Mouse (Mus musculus) forebrain, embryonic 15.5 days (tissue): ENCODE measurements around the gene Dqx1. TPM values are rescaled to one million over a fixed set of nuclear protein-coding genes. Genes with fewer than 3 reads are reported as not detected.

Source experiments
- ATAC-seq: fragments of 200-750 bp; cut with Nextera tagmentation; replicated peaks from 2 replicates; pipeline ENCODE4 v1.8.0; 2017; ENCODE audit warnings: mild to moderate bottlenecking, moderate TSS enrichment, moderate library complexity
- H3K27ac ChIP-seq: fragments of 300-500 bp; sonication (generic); replicated peaks from 2 replicates; pipeline ENCODE4 v1.5.1; 2015; ENCODE audit warnings: mild to moderate bottlenecking, inconsistent platforms
- H3K27me3 ChIP-seq: fragments of 300-500 bp; sonication (generic); 2 replicates; pipeline ENCODE4 v1.6.1; 2015; ENCODE audit warnings: inconsistent platforms
- H3K36me3 ChIP-seq: fragments of 300-500 bp; sonication (generic); 2 replicates; pipeline ENCODE4 v1.6.1; 2015; ENCODE audit warnings: mild to moderate bottlenecking, inconsistent platforms
- H3K4me1 ChIP-seq: fragments of 300-500 bp; sonication (generic); 2 replicates; pipeline ENCODE4 v1.6.1; 2015; ENCODE audit warnings: inconsistent platforms
- H3K4me2 ChIP-seq: fragments of 300-500 bp; sonication (generic); replicated peaks from 2 replicates; pipeline ENCODE4 v1.6.1; 2015; ENCODE audit warnings: mild to moderate bottlenecking, inconsistent platforms
- H3K4me3 ChIP-seq: fragments of 300-500 bp; sonication (generic); 2 replicates; pipeline ENCODE4 v1.5.1; 2015; ENCODE audit warnings: mild to moderate bottlenecking, inconsistent platforms
- H3K9ac ChIP-seq: fragments of 300-500 bp; sonication (generic); replicated peaks from 2 replicates; pipeline ENCODE4 v1.6.1; 2015; ENCODE audit warnings: mild to moderate bottlenecking, inconsistent platforms
- H3K9me3 ChIP-seq: fragments of 300-500 bp; sonication (generic); 2 replicates; pipeline ENCODE4 v1.6.1; 2016; ENCODE audit warnings: inconsistent platforms
- WGBS: fragments of 180-500 bp; shearing (Covaris S2); methylation state at CpG from one replicate; pipeline ENCODE4 v1.1.7; 2015; ENCODE audit warnings: mixed read lengths; 5-methylcytosine and 5-hydroxymethylcytosine counted together
- polyA plus RNA-seq: library from polyadenylated mRNA; unstranded; fragments of >200 nt; fragmentation: Nextera tagmentation; extraction: Ambion mirVana; gene quantifications from 2 replicates; pipeline ENCODE4 v1.2.1, GENCODE M21; 2015

Dqx1 gene
- polyA plus RNA-seq, 1 experiment from 2014 or later: 0.34 TPM

DNA sequence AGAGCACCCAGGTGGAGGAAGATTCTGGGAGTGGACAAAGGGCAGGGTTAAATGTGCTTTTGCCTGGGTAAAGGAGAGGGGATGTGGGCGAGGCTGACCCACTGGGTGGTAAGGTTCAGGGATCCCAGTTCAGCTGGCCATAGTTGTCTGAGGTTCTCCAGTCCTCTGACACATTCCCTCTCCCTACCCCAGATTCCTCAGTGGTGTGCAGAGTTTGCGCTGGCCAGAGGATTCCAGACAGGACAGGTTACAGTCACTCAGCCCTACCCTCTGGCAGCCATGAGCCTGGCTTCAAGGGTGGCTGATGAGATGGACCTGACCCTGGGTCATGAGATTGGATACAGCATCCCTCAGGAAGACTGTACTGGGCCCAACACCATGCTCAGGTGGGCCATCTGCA is 1.1 kb downstream of the Dqx1 start:
- no peak for ATAC-seq
- Histone ChIP-seq H3K36me3 (peaks cover 14% of the 10 kb centered on the region), H3K27ac (no peak overlapping the region), H3K4me1 (peaks cover 15% of the 10 kb centered on the region), H3K27me3 (peaks cover 33% of the 10 kb centered on the region), H3K9ac (no peak overlapping the region), H3K9me3 (no peaks in the 10 kb centered on the region), H3K4me3 (no peak overlapping the region), H3K4me2 (no peak overlapping the region)
- 84% methylated on average over 2 of the region's 2 CpGs for WGBS

GRCm38 (mm10) chr6:83065995-83066394 is 8.4 kb downstream of the Dqx1 start:
- Histone ChIP-seq H3K27me3 (peaks cover 97% of the 10 kb centered on the region), H3K9me3 (no peaks in the 10 kb centered on the region), H3K4me3 (no peak overlapping the region), H3K4me1 (peaks cover 16% of the 10 kb centered on the region), H3K4me2 (no peak overlapping the region), H3K9ac (no peak overlapping the region), H3K36me3 (no peaks in the 10 kb centered on the region), H3K27ac (no peak overlapping the region)
- no peak for ATAC-seq
- 30% methylated on average over 8 of the region's 8 CpGs for WGBS

- H3K4me2 ChIP-seq: no peak overlapping the region
- no peak overlapping the region for H3K4me3 ChIP-seq
- H3K27me3 ChIP-seq: peaks cover 97% of the 10 kb centered on the region
- WGBS: 31% methylated on average over 6 of the region's 6 CpGs
- H3K9ac ChIP-seq: no peak overlapping the region
- ATAC-seq: no peak
- H3K4me1 ChIP-seq: peaks cover 20% of the 10 kb centered on the region
- H3K9me3 ChIP-seq: no peaks in the 10 kb centered on the region
- no peaks in the 10 kb centered on the region for H3K36me3 ChIP-seq
- no peak overlapping the region for H3K27ac ChIP-seq
Measured at GRCm38 (mm10) chr6:83066441-83066840, 8.8 kb downstream of the Dqx1 start.

DNA sequence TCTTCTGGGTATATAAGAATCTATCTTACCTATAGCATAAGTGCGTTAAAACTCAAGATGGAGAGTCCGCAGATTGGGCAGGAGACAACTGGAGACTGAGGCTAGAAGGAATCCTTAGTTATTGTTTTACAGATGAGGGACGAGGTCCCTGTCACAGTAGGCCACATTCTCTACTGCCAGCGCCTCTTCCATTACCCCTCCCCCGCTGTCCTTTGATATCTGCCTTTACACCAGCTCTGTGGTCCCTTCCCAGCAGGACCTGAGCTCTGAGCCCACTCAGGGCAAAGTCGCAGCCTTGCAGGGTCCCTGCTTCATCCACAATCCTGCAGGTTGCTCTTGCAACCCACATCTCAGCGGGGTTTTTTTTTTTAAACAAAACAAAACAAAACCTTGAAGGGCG is 10.6 kb downstream of the Dqx1 start:
- peaks cover 21% of the 10 kb centered on the region for H3K4me1 ChIP-seq
- no peak overlapping the region for H3K4me3 ChIP-seq
- WGBS: under 1% methylated on average over 8 of the region's 8 CpGs
- no peak overlapping the region for H3K9ac ChIP-seq
- no peaks in the 10 kb centered on the region for H3K36me3 ChIP-seq
- no peaks in the 10 kb centered on the region for H3K9me3 ChIP-seq
- H3K4me2 ChIP-seq: no peak overlapping the region
- peaks cover 96% of the 10 kb centered on the region for H3K27me3 ChIP-seq
- no peak for ATAC-seq
- no peak overlapping the region for H3K27ac ChIP-seq

DNA sequence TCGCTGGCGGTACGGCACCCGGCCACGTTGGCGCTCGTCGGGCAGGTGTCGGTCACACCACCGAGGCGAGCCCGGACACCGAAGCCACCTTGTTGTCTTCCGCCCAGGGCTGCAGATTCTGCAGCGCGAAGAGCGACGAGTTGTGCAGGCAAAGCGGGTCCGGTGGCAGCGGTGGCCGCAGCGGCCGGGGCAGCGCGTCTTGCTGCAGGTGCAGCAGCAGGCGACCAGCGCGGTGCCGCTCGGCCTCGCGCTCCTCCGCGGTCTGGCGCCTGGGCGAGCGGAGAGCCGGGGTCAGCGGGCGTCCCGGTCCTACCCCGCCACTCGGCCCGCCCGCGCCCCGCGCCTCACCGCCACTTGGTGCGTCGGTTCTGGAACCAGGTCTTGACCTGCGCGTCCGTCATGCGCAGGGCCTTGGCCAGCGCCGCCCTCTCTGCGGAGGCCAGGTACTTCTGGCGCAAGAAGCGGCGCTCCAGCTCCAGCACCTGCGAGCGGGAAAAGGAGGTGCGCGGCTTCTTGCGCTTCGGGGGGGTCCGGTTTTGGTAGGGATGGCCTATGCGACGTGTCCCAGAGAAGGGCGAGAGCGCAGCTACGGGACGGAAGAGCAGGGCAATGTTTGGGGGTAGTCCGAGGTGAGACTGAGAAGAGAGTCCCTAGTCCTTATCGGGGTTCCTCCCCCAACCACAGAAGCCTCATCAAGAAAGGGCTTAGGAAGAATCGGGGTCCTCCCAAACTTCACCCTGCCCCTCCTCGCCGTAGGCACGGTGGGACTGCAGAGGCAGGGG is 11.3 kb downstream of the Dqx1 start:
- Histone ChIP-seq H3K9me3 (no peaks in the 10 kb centered on the region), H3K9ac (no peak overlapping the region), H3K4me2 (no peak overlapping the region), H3K27me3 (peaks cover 95% of the 10 kb centered on the region), H3K4me1 (peaks cover 21% of the 10 kb centered on the region), H3K36me3 (no peaks in the 10 kb centered on the region), H3K4me3 (peak overlapping the region; percentile 11; the same call in 1 of the 2 replicates), H3K27ac (no peak overlapping the region)
- 1% methylated on average over 80 of the region's 81 CpGs for WGBS
- ATAC-seq: no peak

- H3K27me3 ChIP-seq: peaks cover 95% of the 10 kb centered on the region
- peaks cover 21% of the 10 kb centered on the region for H3K4me1 ChIP-seq
- no peak overlapping the region; the same call in 1 of the 2 replicates for H3K4me2 ChIP-seq
- H3K36me3 ChIP-seq: no peaks in the 10 kb centered on the region
- peak overlapping the region; percentile 2; the same call in 1 of the 2 replicates for H3K4me3 ChIP-seq
- H3K27ac ChIP-seq: no peak overlapping the region
- no peaks in the 10 kb centered on the region for H3K9me3 ChIP-seq
- no peak overlapping the region for H3K9ac ChIP-seq
- peak; percentile 14; the same call in 1 of the 2 replicates for ATAC-seq
- 1% methylated on average over 67 of the region's 69 CpGs for WGBS
Measured at GRCm38 (mm10) chr6:83069488-83070246, 12.0 kb downstream of the Dqx1 start.

DNA sequence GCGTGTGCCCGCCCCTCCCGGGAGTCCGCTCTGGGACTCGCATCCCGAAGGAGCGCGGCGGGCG is 12.4 kb downstream of the Dqx1 start, which contains the start of gene Tlx2:
Tlx2 (minus strand) TSS at position 47 of the 64 bp plus-strand sequence.
- Histone ChIP-seq H3K27me3 (peaks cover 95% of the 10 kb centered on the region), H3K27ac (no peak within 1 kb of the TSS), H3K4me1 (peaks cover 21% of the 10 kb centered on the region), H3K9me3 (no peaks in the 10 kb centered on the region), H3K4me3 (peak within 1 kb of the TSS; percentile 11), H3K4me2 (no peak within 1 kb of the TSS; the same call in 1 of the 2 replicates), H3K36me3 (no peaks in the 10 kb centered on the region), H3K9ac (no peak within 1 kb of the TSS)
- WGBS: 0% methylated on average over 10 of the region's 10 CpGs
- ATAC-seq: no peak

GRCm38 (mm10) chr6:83070311-83071219 is 12.9 kb downstream of the Dqx1 start:
- Histone ChIP-seq H3K9ac (no peak overlapping the region), H3K27ac (no peak overlapping the region), H3K4me1 (peaks cover 21% of the 10 kb centered on the region), H3K9me3 (no peaks in the 10 kb centered on the region), H3K27me3 (peaks cover 95% of the 10 kb centered on the region), H3K4me3 (no peak overlapping the region), H3K36me3 (no peaks in the 10 kb centered on the region), H3K4me2 (no peak overlapping the region; the same call in 1 of the 2 replicates)
- WGBS: under 1% methylated on average over 58 of the region's 58 CpGs
- ATAC-seq: no peak

GRCm38 (mm10) chr6:83071220-83071619 is 13.6 kb downstream of the Dqx1 start:
- H3K4me1 ChIP-seq: peaks cover 21% of the 10 kb centered on the region
- H3K9ac ChIP-seq: no peak overlapping the region
- no peak overlapping the region for H3K4me2 ChIP-seq
- WGBS: under 1% methylated on average over 23 of the region's 24 CpGs
- H3K27ac ChIP-seq: no peak overlapping the region
- H3K4me3 ChIP-seq: no peak overlapping the region
- H3K9me3 ChIP-seq: no peaks in the 10 kb centered on the region
- H3K36me3 ChIP-seq: no peaks in the 10 kb centered on the region
- peaks cover 95% of the 10 kb centered on the region for H3K27me3 ChIP-seq
- no peak; the same call in 1 of the 2 replicates for ATAC-seq

- Histone ChIP-seq H3K9me3 (no peaks in the 10 kb centered on the region), H3K27me3 (peaks cover 65% of the 10 kb centered on the region), H3K4me3 (no peak overlapping the region), H3K4me1 (peaks cover 31% of the 10 kb centered on the region), H3K4me2 (no peak overlapping the region), H3K9ac (no peak overlapping the region), H3K36me3 (no peaks in the 10 kb centered on the region), H3K27ac (no peak overlapping the region)
- WGBS: 22% methylated on average over 2 of the region's 2 CpGs
- ATAC-seq: no peak
Measured at GRCm38 (mm10) chr6:83074979-83075378, 17.3 kb downstream of the Dqx1 start.

DNA sequence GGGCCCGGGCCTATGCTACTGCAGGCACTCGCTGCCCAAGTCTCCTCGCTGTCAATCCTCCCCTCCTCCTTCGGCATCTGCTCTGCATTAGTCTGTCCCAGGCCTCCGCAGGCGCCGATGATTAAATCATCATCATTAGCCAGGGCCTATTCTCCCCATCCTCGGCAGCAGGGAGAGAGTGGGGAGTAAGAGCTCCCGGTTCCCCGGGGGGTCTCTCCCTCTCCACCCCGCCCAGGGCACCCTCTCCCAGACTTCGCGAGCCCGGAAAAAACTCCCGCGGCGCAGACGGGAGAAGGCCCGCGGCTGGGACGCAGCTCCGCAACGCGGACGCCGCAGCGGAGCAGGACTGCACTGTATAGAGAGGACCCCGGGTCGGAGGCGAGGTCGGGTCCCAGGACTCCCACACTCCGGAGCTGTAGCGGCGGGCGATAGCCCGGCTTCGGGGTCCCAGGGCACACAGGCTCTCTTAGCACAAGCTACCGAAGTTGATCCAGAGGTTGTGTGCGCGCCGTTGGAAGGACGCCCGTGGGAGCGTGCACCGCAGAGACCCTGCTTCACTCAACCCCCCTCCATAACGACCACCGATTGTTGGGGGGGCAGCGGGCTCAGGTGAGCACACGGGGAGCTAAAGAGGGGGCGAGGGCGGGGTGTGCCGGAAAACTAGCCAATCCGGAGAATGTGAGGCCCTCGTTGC is 20.1 kb downstream of the Dqx1 start, which contains the start of gene Pcgf1:
Pcgf1 (plus strand) TSS at position 240 of the 694 bp plus-strand sequence.
- peak; percentile 78 for ATAC-seq
- Histone ChIP-seq H3K4me3 (peak within 1 kb of the TSS; percentile 80), H3K9ac (peak within 1 kb of the TSS; percentile 83), H3K27ac (peak within 1 kb of the TSS; percentile 92), H3K27me3 (peaks cover 47% of the 10 kb centered on the region), H3K4me2 (peak within 1 kb of the TSS; percentile 97), H3K36me3 (peaks cover 10% of the 10 kb centered on the region), H3K4me1 (peaks cover 22% of the 10 kb centered on the region), H3K9me3 (no peaks in the 10 kb centered on the region)
- under 1% methylated on average over 54 of the region's 54 CpGs for WGBS
